Mouse (Mus musculus) CH12.LX (cell line): ENCODE measurements around the gene Fkbp15. TPM values are rescaled to one million over a fixed set of nuclear protein-coding genes. Genes with fewer than 3 reads are reported as not detected.
A peak's percentile ranks its signal among the peaks of the same experiment; 100 is the strongest.

Experiments
- DNase-seq: peaks from one replicate; pipeline ENCODE4 v3.0.0-alpha.2; 2013; ENCODE audit errors: extremely low read depth
- H3K27ac ChIP-seq: 2 replicates; pipeline ENCODE4 v1.5.1; 2012; ENCODE audit warnings: low read depth, mild to moderate bottlenecking, control low read depth, moderate library complexity; ENCODE audit not compliant: insufficient read depth
- H3K27me3 ChIP-seq: replicated peaks from 2 replicates; pipeline ENCODE3; 2012; ENCODE audit warnings: inconsistent platforms
- H3K36me3 ChIP-seq, 2 experiments: replicated peaks in 1 of 2; 2 replicates each; pipeline versions ENCODE3 to v1.6.1; 2012; ENCODE audit warnings: inconsistent platforms in 1 of 2, low read length in 1 of 2, mild to moderate bottlenecking in 1 of 2, mixed read lengths in 1 of 2, moderate library complexity in 1 of 2; ENCODE audit not compliant: control insufficient read depth in 1 of 2, insufficient read depth in 1 of 2
- H3K4me1 ChIP-seq, 2 experiments: 2 replicates each; pipeline ENCODE4 v1.6.1; 2012; ENCODE audit warnings: inconsistent platforms in 1 of 2, moderate library complexity in 1 of 2; ENCODE audit not compliant: insufficient read depth in 2 of 2, control insufficient read depth in 1 of 2
- H3K4me2 ChIP-seq: 2 replicates; pipeline ENCODE4 v1.6.1; 2012; ENCODE audit warnings: low read depth, mild to moderate bottlenecking, control low read depth; ENCODE audit not compliant: poor library complexity, insufficient read depth, severe bottlenecking
- H3K4me3 ChIP-seq, 3 experiments: fragments of 150-350 bp in 1 of 3; sonication (generic) in 1 of 3; replicated peaks in 1 of 3; 2 replicates each; pipeline versions ENCODE3 to v1.5.1; 2011 to 2012; ENCODE audit warnings: low read depth in 2 of 3, low read length in 2 of 3, mild to moderate bottlenecking in 2 of 3, moderate library complexity in 2 of 3, control low read depth in 1 of 3, improper control_type of control experiment in 1 of 3, inconsistent platforms in 1 of 3, mixed read lengths in 1 of 3; ENCODE audit not compliant: poor library complexity in 1 of 3
- H3K79me2 ChIP-seq: replicated peaks from 2 replicates; pipeline ENCODE4 v1.6.1; 2012; ENCODE audit warnings: mild to moderate bottlenecking, moderate library complexity; ENCODE audit not compliant: control insufficient read depth, poor library complexity, insufficient read depth, severe bottlenecking; ENCODE audit errors: extremely low read depth
- H3K9ac ChIP-seq: 2 replicates; pipeline ENCODE4 v1.6.1; 2012; ENCODE audit warnings: low read depth, mild to moderate bottlenecking, control low read depth, moderate library complexity; ENCODE audit not compliant: insufficient read depth
- H3K9me3 ChIP-seq: replicated peaks from 2 replicates; pipeline ENCODE3; 2012; ENCODE audit warnings: low read length, inconsistent platforms, mixed read lengths
- BHLHE40 ChIP-seq: IDR thresholded peaks from 2 replicates; pipeline ENCODE4 v1.6.1; 2011; ENCODE audit warnings: mild to moderate bottlenecking, low read depth, low read length, improper control_type of control experiment
- CHD1 ChIP-seq: IDR thresholded peaks from 2 replicates; pipeline ENCODE4 v1.6.1; 2012; ENCODE audit warnings: low read depth, low read length, improper control_type of control experiment, inconsistent platforms
- CHD2 ChIP-seq: IDR thresholded peaks from 2 replicates; pipeline ENCODE4 v1.6.1; 2011; ENCODE audit warnings: low read length, improper control_type of control experiment
- CTCF ChIP-seq, 2 experiments: IDR thresholded peaks in 1 of 2; conservative IDR thresholded peaks in 1 of 2; 2 replicates each; pipeline ENCODE4 v1.5.1; 2011 to 2012; ENCODE audit warnings: low read depth in 2 of 2, low read length in 2 of 2, improper control_type of control experiment in 1 of 2, inconsistent platforms in 1 of 2, mild to moderate bottlenecking in 1 of 2, moderate library complexity in 1 of 2
- E2F4 ChIP-seq: IDR thresholded peaks from 2 replicates; pipeline ENCODE4 v1.6.1; 2011; ENCODE audit warnings: low read depth, low read length, improper control_type of control experiment; ENCODE audit not compliant: insufficient replicate concordance
- ELF1 ChIP-seq: IDR thresholded peaks from 2 replicates; pipeline ENCODE4 v1.6.1; 2014; ENCODE audit warnings: low read depth, mild to moderate bottlenecking, inconsistent platforms, low read length, improper control_type of control experiment
- EP300 ChIP-seq: IDR thresholded peaks from 2 replicates; pipeline ENCODE4 v1.6.1; 2011; ENCODE audit warnings: low read length, improper control_type of control experiment
- ETS1 ChIP-seq: conservative IDR thresholded peaks from 2 replicates; pipeline ENCODE4 v1.6.1; 2012; ENCODE audit warnings: low read depth, mild to moderate bottlenecking, inconsistent platforms, low read length, improper control_type of control experiment, moderate library complexity
- GABPA ChIP-seq: IDR thresholded peaks from 2 replicates; pipeline ENCODE4 v1.6.1; 2012; ENCODE audit warnings: low read depth, low read length, improper control_type of control experiment, inconsistent platforms; ENCODE audit not compliant: insufficient replicate concordance
- HCFC1 ChIP-seq: IDR thresholded peaks from 2 replicates; pipeline ENCODE4 v1.6.1; 2012; ENCODE audit warnings: low read depth, mild to moderate bottlenecking, inconsistent platforms, low read length, improper control_type of control experiment
- IRF4 ChIP-seq: IDR thresholded peaks from 2 replicates; pipeline ENCODE4 v1.6.1; 2014; ENCODE audit warnings: low read depth, mild to moderate bottlenecking, inconsistent platforms, low read length, improper control_type of control experiment
- JUN ChIP-seq: IDR thresholded peaks from 2 replicates; pipeline ENCODE4 v1.6.1; 2011; ENCODE audit warnings: low read depth, mild to moderate bottlenecking, low read length, improper control_type of control experiment, moderate library complexity; ENCODE audit not compliant: insufficient read depth
- JUND ChIP-seq: conservative IDR thresholded peaks from 2 replicates; pipeline ENCODE4 v1.6.1; 2011; ENCODE audit warnings: low read depth, low read length, improper control_type of control experiment
- KAT2A ChIP-seq: IDR thresholded peaks from 2 replicates; pipeline ENCODE4 v1.6.1; 2012; ENCODE audit warnings: low read length, improper control_type of control experiment, inconsistent platforms; ENCODE audit not compliant: insufficient replicate concordance
- MAFK ChIP-seq: IDR thresholded peaks from 2 replicates; pipeline ENCODE4 v1.6.1; 2011; ENCODE audit warnings: low read length, improper control_type of control experiment; ENCODE audit not compliant: insufficient replicate concordance
- MAX ChIP-seq: IDR thresholded peaks from 2 replicates; pipeline ENCODE4 v1.6.1; 2011; ENCODE audit warnings: low read length, improper control_type of control experiment
- MAZ ChIP-seq: IDR thresholded peaks from 2 replicates; pipeline ENCODE4 v1.6.1; 2012; ENCODE audit warnings: low read depth, mild to moderate bottlenecking, inconsistent platforms, low read length, improper control_type of control experiment, moderate library complexity
- MEF2A ChIP-seq: IDR thresholded peaks from 2 replicates; pipeline ENCODE4 v1.6.1; 2014; ENCODE audit warnings: low read depth, mild to moderate bottlenecking, inconsistent platforms, low read length, improper control_type of control experiment, borderline replicate concordance
- MXI1 ChIP-seq: IDR thresholded peaks from 2 replicates; pipeline ENCODE4 v1.6.1; 2011; ENCODE audit warnings: mild to moderate bottlenecking, low read depth, low read length, improper control_type of control experiment
- MYC ChIP-seq: IDR thresholded peaks from 2 replicates; pipeline ENCODE4 v1.6.1; 2011; ENCODE audit warnings: low read depth, mild to moderate bottlenecking, improper control_type of control experiment, low read length
- NELFE ChIP-seq: IDR thresholded peaks from 2 replicates; pipeline ENCODE4 v1.6.1; 2011; ENCODE audit warnings: low read depth, low read length, improper control_type of control experiment
- NRF1 ChIP-seq: IDR thresholded peaks from 2 replicates; pipeline ENCODE4 v1.6.1; 2014; ENCODE audit warnings: low read depth, mild to moderate bottlenecking, inconsistent platforms, low read length, improper control_type of control experiment, moderate library complexity
- PAX5 ChIP-seq: IDR thresholded peaks from 2 replicates; pipeline ENCODE4 v1.6.1; 2012; ENCODE audit warnings: low read length, inconsistent platforms, mixed read lengths
- POLR2A ChIP-seq: IDR thresholded peaks from 2 replicates; pipeline ENCODE4 v1.6.1; 2011; ENCODE audit warnings: low read depth, mild to moderate bottlenecking, improper control_type of control experiment, low read length
- POLR2AphosphoS2 ChIP-seq: IDR thresholded peaks from 2 replicates; pipeline ENCODE4 v1.6.1; 2011; ENCODE audit warnings: low read depth, low read length, improper control_type of control experiment
- RAD21 ChIP-seq: IDR thresholded peaks from 2 replicates; pipeline ENCODE4 v1.6.1; 2011; ENCODE audit warnings: low read depth, mild to moderate bottlenecking, low read length, improper control_type of control experiment, moderate library complexity
- RCOR1 ChIP-seq: conservative IDR thresholded peaks from 2 replicates; pipeline ENCODE4 v1.6.1; 2012; ENCODE audit warnings: low read depth, mild to moderate bottlenecking, inconsistent platforms, low read length, improper control_type of control experiment
- SIN3A ChIP-seq: IDR thresholded peaks from 2 replicates; pipeline ENCODE4 v1.6.1; 2012; ENCODE audit warnings: low read length, improper control_type of control experiment, inconsistent platforms
- SMC3 ChIP-seq: IDR thresholded peaks from 2 replicates; pipeline ENCODE4 v1.6.1; 2011; ENCODE audit warnings: low read depth, low read length, improper control_type of control experiment
- TBP ChIP-seq: conservative IDR thresholded peaks from 2 replicates; pipeline ENCODE4 v1.6.1; 2011; ENCODE audit warnings: low read depth, low read length, improper control_type of control experiment
- TCF12 ChIP-seq: IDR thresholded peaks from 2 replicates; pipeline ENCODE4 v1.6.1; 2014; ENCODE audit warnings: low read depth, mild to moderate bottlenecking, inconsistent platforms, low read length, improper control_type of control experiment
- UBTF ChIP-seq: IDR thresholded peaks from 2 replicates; pipeline ENCODE4 v1.6.1; 2012; ENCODE audit warnings: low read depth, mild to moderate bottlenecking, inconsistent platforms, low read length, improper control_type of control experiment, moderate library complexity
- USF1 ChIP-seq: IDR thresholded peaks from 2 replicates; pipeline ENCODE4 v1.6.1; 2014; ENCODE audit warnings: low read depth, mild to moderate bottlenecking, inconsistent platforms, low read length, improper control_type of control experiment
- USF2 ChIP-seq: conservative IDR thresholded peaks from 2 replicates; pipeline ENCODE4 v1.6.1; 2011; ENCODE audit warnings: low read depth, low read length, improper control_type of control experiment
- ZC3H11A ChIP-seq: IDR thresholded peaks from 2 replicates; pipeline ENCODE4 v1.6.1; 2012; ENCODE audit warnings: low read depth, mild to moderate bottlenecking, inconsistent platforms, low read length, improper control_type of control experiment
- ZKSCAN1 ChIP-seq: IDR thresholded peaks from 2 replicates; pipeline ENCODE4 v1.6.1; 2012; ENCODE audit warnings: low read depth, inconsistent platforms, low read length, improper control_type of control experiment, borderline replicate concordance
- ZMIZ1 ChIP-seq: IDR thresholded peaks from 2 replicates; pipeline ENCODE4 v1.6.1; 2012; ENCODE audit warnings: low read depth, mild to moderate bottlenecking, inconsistent platforms, low read length, improper control_type of control experiment
- ZNF384 ChIP-seq: IDR thresholded peaks from 2 replicates; pipeline ENCODE4 v1.6.1; 2012; ENCODE audit warnings: low read depth, low read length, improper control_type of control experiment, inconsistent platforms
- dilution Hi-C: fragments of 300-500 bp; cut with MboI; formaldehyde crosslinking; loops from 2 replicates; pipeline ENCODE4 v1.14.3; 2020; ENCODE audit warnings: low sequenced_read_pairs; ENCODE audit not compliant: extremely low pct_unique_long_range_greater_than_20kb, extremely low pct_ligation_motif_present
- in situ Hi-C: fragments of 300-500 bp; cut with MboI; formaldehyde crosslinking; loops from 3 replicates; pipeline ENCODE4 v1.14.3; 2019; ENCODE audit warnings: low sequenced_read_pairs, low pct_ligation_motif_present, low pct_unique_long_range_greater_than_20kb, mixed read lengths
- polyA plus RNA-seq: library from polyadenylated mRNA; unstranded; fragments of >175 nt; gene quantifications from 2 replicates; pipeline ENCODE4 v1.2.1, GENCODE M21; 2012; ENCODE audit warnings: low read depth; ENCODE audit not compliant: insufficient read length
- total RNA-seq, 2 experiments: library from RNA; depleted of rRNA; stranded (reverse); fragments of 300-350 nt in 1 of 2; fragments of >200 nt in 1 of 2; gene quantifications; 2 replicates each; pipeline ENCODE4 v1.2.3; 2012 to 2014

The Fkbp15 gene
- 30.4 and 30.8 TPM in 2 replicates for total RNA-seq (2012; rRNA removed)
- 24.0 and 25.9 TPM in 2 replicates for total RNA-seq (2014; rRNA removed)
- 32.9 and 35.1 TPM in 2 replicates for polyA plus RNA-seq

DNA sequence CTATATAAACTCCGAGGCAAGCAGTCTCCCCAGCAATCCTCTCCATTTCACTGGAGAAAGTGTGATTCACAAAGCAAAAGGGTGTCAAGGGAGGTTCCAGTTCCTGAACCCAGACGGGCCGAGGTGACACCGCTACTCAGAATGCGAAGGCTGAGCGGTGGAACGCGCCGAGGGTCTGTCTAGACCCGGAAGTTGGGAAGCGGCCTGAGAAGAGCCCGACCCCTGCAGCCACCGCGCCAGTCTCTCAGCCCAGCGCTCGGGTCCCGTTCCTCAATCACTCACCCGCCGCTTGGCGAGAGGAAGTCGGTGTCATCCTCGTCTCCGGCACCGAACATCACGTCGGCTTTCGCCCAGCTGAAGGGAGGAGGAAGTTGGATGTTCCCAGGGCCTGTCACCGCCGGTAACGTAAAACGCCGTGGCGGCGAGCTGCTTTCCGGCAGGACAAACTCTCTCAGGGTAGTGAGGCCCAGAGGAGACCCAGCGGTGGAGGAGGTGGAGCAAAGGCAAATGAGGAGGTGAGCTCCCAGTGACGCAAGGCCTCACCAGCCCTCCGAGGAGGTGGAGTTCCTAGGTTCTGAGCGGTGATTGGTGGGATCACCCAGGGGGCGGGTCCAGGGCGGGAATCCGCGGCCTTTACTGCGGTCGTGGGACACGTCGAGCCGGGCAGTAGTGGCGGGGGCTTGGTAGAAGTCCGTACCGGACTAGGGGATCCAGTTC is at the start of gene Fkbp15, which contains the start of gene Slc31a1:
Fkbp15 (minus strand) TSS at position 461 of the 717 bp plus-strand sequence.
Slc31a1 (plus strand) TSS at position 640 of the 717 bp plus-strand sequence.
- H3K79me2 ChIP-seq: peaks cover 44% of the 10 kb centered on the region
- H3K4me1 ChIP-seq: peaks cover 2 to 37% of the 10 kb centered on the region in 2 experiments; a peak in 2 of 4 replicates
- dilution Hi-C loops: no loop called here
- in situ Hi-C loops: no loop called here
- H3K4me2 ChIP-seq: peak within 1 kb of the TSS; percentile 98
- H3K4me3 ChIP-seq: peak within 1 kb of the TSS; percentile 86 to 98 (median 86)
- peak within 1 kb of the TSS; percentile 78 for H3K9ac ChIP-seq
- no peaks in the 10 kb centered on the region for H3K9me3 ChIP-seq
- peak; percentile 99 for DNase-seq
- TF ChIP-seq POLR2A (peak; percentile 98), ZNF384 (no peak), NELFE (peak; percentile 89), SIN3A (peak; percentile 98), SMC3 (no peak), MEF2A (peak; percentile 64; the same call in 1 of the 2 replicates), JUND (no peak), ELF1 (peak; percentile 91), CHD1 (no peak), TCF12 (peak; percentile 63), ZKSCAN1 (no peak), MXI1 (peak; percentile 93), USF1 (no peak), GABPA (no peak), BHLHE40 (no peak), NRF1 (no peak; the same call in 1 of the 2 replicates), JUN (no peak), MAZ (peak; percentile 46; the same call in 1 of the 2 replicates), E2F4 (peak; percentile 86; the same call in 1 of the 2 replicates), MAFK (no peak), USF2 (no peak), TBP (peak; percentile 88), UBTF (no peak), IRF4 (no peak; the same call in none of the 2 replicates), CHD2 (no peak), RCOR1 (no peak), PAX5 (no peak), CTCF (conservative IDR thresholded peaks at IDR 0.05 in 1 of 2, IDR thresholded peaks at IDR 0.05 in 1 of 2; ENCODE audit: low read depth in 2 of 2, low read length in 2 of 2) (no peak), ETS1 (peak; percentile 48; the same call in 1 of the 2 replicates), MAX (peak; percentile 44), EP300 (peak; percentile 5; the same call in 1 of the 2 replicates), ZMIZ1 (peak; percentile 88), HCFC1 (peak; percentile 85), KAT2A (peak; percentile 83; the same call in 1 of the 2 replicates), RAD21 (no peak), ZC3H11A (no peak), MYC (peak; percentile 12; the same call in 1 of the 2 replicates), POLR2AphosphoS2 (peak; percentile 84)
- H3K27me3 ChIP-seq: no peaks in the 10 kb centered on the region
- H3K36me3 ChIP-seq: peaks cover 0 to 17% of the 10 kb centered on the region in 2 experiments
- H3K27ac ChIP-seq: peak within 1 kb of the TSS; percentile 30; the same call in 1 of the 2 replicates
